Mouse (Mus musculus) CH12.LX (cell line): ENCODE data around the gene Tmem262. TPM values are rescaled to one million over a fixed set of nuclear protein-coding genes. Genes with fewer than 3 reads are reported as not detected.
A peak's percentile ranks its signal among the peaks of the same experiment; 100 is the strongest.

Experiments used
- DNase-seq: peaks from one replicate; pipeline ENCODE4 v3.0.0-alpha.2; 2013; ENCODE audit errors: extremely low read depth
- H3K27ac ChIP-seq: 2 replicates; pipeline ENCODE4 v1.5.1; 2012; ENCODE audit warnings: low read depth, mild to moderate bottlenecking, control low read depth, moderate library complexity; ENCODE audit not compliant: insufficient read depth
- H3K27me3 ChIP-seq: replicated peaks from 2 replicates; pipeline ENCODE3; 2012; ENCODE audit warnings: inconsistent platforms
- H3K36me3 ChIP-seq, 2 experiments: replicated peaks in 1 of 2; 2 replicates each; pipeline versions ENCODE3 to v1.6.1; 2012; ENCODE audit warnings: inconsistent platforms in 1 of 2, low read length in 1 of 2, mild to moderate bottlenecking in 1 of 2, mixed read lengths in 1 of 2, moderate library complexity in 1 of 2; ENCODE audit not compliant: control insufficient read depth in 1 of 2, insufficient read depth in 1 of 2
- H3K4me1 ChIP-seq, 2 experiments: 2 replicates each; pipeline ENCODE4 v1.6.1; 2012; ENCODE audit warnings: inconsistent platforms in 1 of 2, moderate library complexity in 1 of 2; ENCODE audit not compliant: insufficient read depth in 2 of 2, control insufficient read depth in 1 of 2
- H3K4me2 ChIP-seq: 2 replicates; pipeline ENCODE4 v1.6.1; 2012; ENCODE audit warnings: low read depth, mild to moderate bottlenecking, control low read depth; ENCODE audit not compliant: poor library complexity, insufficient read depth, severe bottlenecking
- H3K4me3 ChIP-seq, 3 experiments: fragments of 150-350 bp in 1 of 3; sonication (generic) in 1 of 3; replicated peaks in 1 of 3; 2 replicates each; pipeline versions ENCODE3 to v1.5.1; 2011 to 2012; ENCODE audit warnings: low read depth in 2 of 3, low read length in 2 of 3, mild to moderate bottlenecking in 2 of 3, moderate library complexity in 2 of 3, control low read depth in 1 of 3, improper control_type of control experiment in 1 of 3, inconsistent platforms in 1 of 3, mixed read lengths in 1 of 3; ENCODE audit not compliant: poor library complexity in 1 of 3
- H3K79me2 ChIP-seq: replicated peaks from 2 replicates; pipeline ENCODE4 v1.6.1; 2012; ENCODE audit warnings: mild to moderate bottlenecking, moderate library complexity; ENCODE audit not compliant: control insufficient read depth, poor library complexity, insufficient read depth, severe bottlenecking; ENCODE audit errors: extremely low read depth
- H3K9ac ChIP-seq: 2 replicates; pipeline ENCODE4 v1.6.1; 2012; ENCODE audit warnings: low read depth, mild to moderate bottlenecking, control low read depth, moderate library complexity; ENCODE audit not compliant: insufficient read depth
- H3K9me3 ChIP-seq: replicated peaks from 2 replicates; pipeline ENCODE3; 2012; ENCODE audit warnings: low read length, inconsistent platforms, mixed read lengths
- CTCF ChIP-seq, 2 experiments: IDR thresholded peaks in 1 of 2; conservative IDR thresholded peaks in 1 of 2; 2 replicates each; pipeline ENCODE4 v1.5.1; 2011 to 2012; ENCODE audit warnings: low read depth in 2 of 2, low read length in 2 of 2, improper control_type of control experiment in 1 of 2, inconsistent platforms in 1 of 2, mild to moderate bottlenecking in 1 of 2, moderate library complexity in 1 of 2
- E2F4 ChIP-seq: IDR thresholded peaks from 2 replicates; pipeline ENCODE4 v1.6.1; 2011; ENCODE audit warnings: low read depth, low read length, improper control_type of control experiment; ENCODE audit not compliant: insufficient replicate concordance
- EP300 ChIP-seq: IDR thresholded peaks from 2 replicates; pipeline ENCODE4 v1.6.1; 2011; ENCODE audit warnings: low read length, improper control_type of control experiment
- ETS1 ChIP-seq: conservative IDR thresholded peaks from 2 replicates; pipeline ENCODE4 v1.6.1; 2012; ENCODE audit warnings: low read depth, mild to moderate bottlenecking, inconsistent platforms, low read length, improper control_type of control experiment, moderate library complexity
- GABPA ChIP-seq: IDR thresholded peaks from 2 replicates; pipeline ENCODE4 v1.6.1; 2012; ENCODE audit warnings: low read depth, low read length, improper control_type of control experiment, inconsistent platforms; ENCODE audit not compliant: insufficient replicate concordance
- HCFC1 ChIP-seq: IDR thresholded peaks from 2 replicates; pipeline ENCODE4 v1.6.1; 2012; ENCODE audit warnings: low read depth, mild to moderate bottlenecking, inconsistent platforms, low read length, improper control_type of control experiment
- JUND ChIP-seq: conservative IDR thresholded peaks from 2 replicates; pipeline ENCODE4 v1.6.1; 2011; ENCODE audit warnings: low read depth, low read length, improper control_type of control experiment
- KAT2A ChIP-seq: IDR thresholded peaks from 2 replicates; pipeline ENCODE4 v1.6.1; 2012; ENCODE audit warnings: low read length, improper control_type of control experiment, inconsistent platforms; ENCODE audit not compliant: insufficient replicate concordance
- MAX ChIP-seq: IDR thresholded peaks from 2 replicates; pipeline ENCODE4 v1.6.1; 2011; ENCODE audit warnings: low read length, improper control_type of control experiment
- MYC ChIP-seq: IDR thresholded peaks from 2 replicates; pipeline ENCODE4 v1.6.1; 2011; ENCODE audit warnings: low read depth, mild to moderate bottlenecking, improper control_type of control experiment, low read length
- NRF1 ChIP-seq: IDR thresholded peaks from 2 replicates; pipeline ENCODE4 v1.6.1; 2014; ENCODE audit warnings: low read depth, mild to moderate bottlenecking, inconsistent platforms, low read length, improper control_type of control experiment, moderate library complexity
- PAX5 ChIP-seq: IDR thresholded peaks from 2 replicates; pipeline ENCODE4 v1.6.1; 2012; ENCODE audit warnings: low read length, inconsistent platforms, mixed read lengths
- POLR2A ChIP-seq: IDR thresholded peaks from 2 replicates; pipeline ENCODE4 v1.6.1; 2011; ENCODE audit warnings: low read depth, mild to moderate bottlenecking, improper control_type of control experiment, low read length
- RAD21 ChIP-seq: IDR thresholded peaks from 2 replicates; pipeline ENCODE4 v1.6.1; 2011; ENCODE audit warnings: low read depth, mild to moderate bottlenecking, low read length, improper control_type of control experiment, moderate library complexity
- RCOR1 ChIP-seq: conservative IDR thresholded peaks from 2 replicates; pipeline ENCODE4 v1.6.1; 2012; ENCODE audit warnings: low read depth, mild to moderate bottlenecking, inconsistent platforms, low read length, improper control_type of control experiment
- SMC3 ChIP-seq: IDR thresholded peaks from 2 replicates; pipeline ENCODE4 v1.6.1; 2011; ENCODE audit warnings: low read depth, low read length, improper control_type of control experiment
- TBP ChIP-seq: conservative IDR thresholded peaks from 2 replicates; pipeline ENCODE4 v1.6.1; 2011; ENCODE audit warnings: low read depth, low read length, improper control_type of control experiment
- ZKSCAN1 ChIP-seq: IDR thresholded peaks from 2 replicates; pipeline ENCODE4 v1.6.1; 2012; ENCODE audit warnings: low read depth, inconsistent platforms, low read length, improper control_type of control experiment, borderline replicate concordance
- dilution Hi-C: fragments of 300-500 bp; cut with MboI; formaldehyde crosslinking; loops from 2 replicates; pipeline ENCODE4 v1.14.3; 2020; ENCODE audit warnings: low sequenced_read_pairs; ENCODE audit not compliant: extremely low pct_unique_long_range_greater_than_20kb, extremely low pct_ligation_motif_present
- in situ Hi-C: fragments of 300-500 bp; cut with MboI; formaldehyde crosslinking; loops from 3 replicates; pipeline ENCODE4 v1.14.3; 2019; ENCODE audit warnings: low sequenced_read_pairs, low pct_ligation_motif_present, low pct_unique_long_range_greater_than_20kb, mixed read lengths
- polyA plus RNA-seq: library from polyadenylated mRNA; unstranded; fragments of >175 nt; gene quantifications from 2 replicates; pipeline ENCODE4 v1.2.1, GENCODE M21; 2012; ENCODE audit warnings: low read depth; ENCODE audit not compliant: insufficient read length
- total RNA-seq, 2 experiments: library from RNA; depleted of rRNA; stranded (reverse); fragments of 300-350 nt in 1 of 2; fragments of >200 nt in 1 of 2; gene quantifications; 2 replicates each; pipeline ENCODE4 v1.2.3; 2012 to 2014

The Tmem262 gene
- total and polyA plus RNA-seq, 3 experiments: not detected

GRCm38 (mm10) chr19:6066571-6066970, 13.3 kb upstream of the Tmem262 start:
- Histone ChIP-seq H3K79me2 (peaks cover 5% of the 10 kb centered on the region), H3K4me3 (peak overlapping the region in 1 of 3 experiments; percentile 53), H3K27ac (no peak overlapping the region), H3K4me2 (peak overlapping the region; percentile 88), H3K9ac (no peak overlapping the region), H3K9me3 (no peaks in the 10 kb centered on the region), H3K27me3 (no peaks in the 10 kb centered on the region), H3K36me3 (peaks cover 32 to 52% of the 10 kb centered on the region in 2 experiments), H3K4me1 (peaks cover 14 to 44% of the 10 kb centered on the region in 2 experiments)
- no peak for DNase-seq
- in situ Hi-C loops: loop anchor here (10.0 kb wide), 1 partner anchor 102 kb away; the partner anchor contains the start of gene Pola2
- TF ChIP-seq POLR2A (no peak), MAX (no peak), ETS1 (no peak), EP300 (no peak), NRF1 (no peak), KAT2A (no peak), JUND (no peak), MYC (no peak), PAX5 (no peak), RCOR1 (no peak), GABPA (no peak)
- dilution Hi-C loops: no loop called here

DNA sequence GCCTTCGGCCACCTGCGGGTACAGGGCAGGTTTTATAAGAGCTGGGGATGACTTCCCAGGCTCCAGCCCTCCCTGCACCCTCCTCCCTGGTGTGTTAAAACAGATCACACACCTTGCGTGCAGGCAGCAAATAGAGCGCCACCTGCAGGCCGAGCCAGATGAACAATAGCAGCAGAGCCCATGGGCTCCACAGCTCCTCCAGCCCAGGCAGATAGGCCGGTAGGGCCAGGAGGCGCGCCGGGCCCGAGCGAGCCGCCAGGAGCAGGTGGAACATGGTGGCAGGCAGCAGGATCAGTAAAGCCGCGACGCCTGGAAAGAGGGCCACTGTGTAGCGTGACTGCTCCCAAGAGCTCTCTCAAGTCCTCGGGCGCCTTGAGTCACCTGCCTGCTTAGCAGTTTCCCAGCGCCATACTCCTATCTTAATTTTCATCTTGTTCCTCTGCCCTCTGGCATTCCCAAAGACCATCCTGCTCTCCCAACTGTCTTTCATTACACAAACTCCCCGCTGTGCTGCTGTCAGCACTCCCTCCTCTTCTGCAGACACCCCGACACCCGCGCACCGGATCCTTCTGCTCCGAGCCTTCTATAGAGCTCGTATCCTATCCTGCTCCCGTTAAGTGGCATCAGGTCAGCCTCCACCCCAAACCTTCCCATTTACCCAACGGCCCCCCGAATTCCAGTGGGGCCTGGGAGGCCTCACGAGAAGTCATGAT, 12.7 kb upstream of the Tmem262 start:
- Histone ChIP-seq H3K79me2 (peaks cover 5% of the 10 kb centered on the region), H3K36me3 (peaks cover 33 to 56% of the 10 kb centered on the region in 2 experiments), H3K4me1 (peaks cover 14 to 43% of the 10 kb centered on the region in 2 experiments), H3K9me3 (no peaks in the 10 kb centered on the region), H3K9ac (peak overlapping the region; percentile 30), H3K4me2 (peak overlapping the region; percentile 88), H3K4me3 (peak overlapping the region; percentile 42 to 53 (median 47)), H3K27ac (no peak overlapping the region), H3K27me3 (no peaks in the 10 kb centered on the region)
- TF ChIP-seq SMC3: peak; percentile 76
- no peak for TF ChIP-seq TBP
- TF ChIP-seq EP300: no peak
- peak; percentile 35 to 89; a peak in 3 of 4 replicates for TF ChIP-seq CTCF (conservative IDR thresholded peaks at IDR 0.05 in 1 of 2, IDR thresholded peaks at IDR 0.05 in 1 of 2; ENCODE audit: low read depth in 2 of 2, low read length in 2 of 2)
- 0 out of 2 replicates have a peak, but pooled peaks have one; percentile 14 for TF ChIP-seq NRF1
- TF ChIP-seq ZKSCAN1: no peak
- TF ChIP-seq E2F4: no peak
- TF ChIP-seq RCOR1: 0 out of 2 replicates have a peak, but pooled peaks have one; percentile 25
- TF ChIP-seq RAD21: peak; percentile 30
- no peak for TF ChIP-seq HCFC1
- dilution Hi-C loops: no loop called here
- in situ Hi-C loops: loop anchor here (10.0 kb wide), 1 partner anchor 102 kb away; the partner anchor contains the start of gene Pola2
- peak; percentile 88 for DNase-seq
